Mouse (Mus musculus): ENCODE data around the gene Ass1. TPM values are rescaled to one million over a fixed set of nuclear protein-coding genes. Genes with fewer than 3 reads are reported as not detected.

Ass1 gene
- polyA plus RNA-seq, 1 experiment: 5.3 TPM

DNA sequence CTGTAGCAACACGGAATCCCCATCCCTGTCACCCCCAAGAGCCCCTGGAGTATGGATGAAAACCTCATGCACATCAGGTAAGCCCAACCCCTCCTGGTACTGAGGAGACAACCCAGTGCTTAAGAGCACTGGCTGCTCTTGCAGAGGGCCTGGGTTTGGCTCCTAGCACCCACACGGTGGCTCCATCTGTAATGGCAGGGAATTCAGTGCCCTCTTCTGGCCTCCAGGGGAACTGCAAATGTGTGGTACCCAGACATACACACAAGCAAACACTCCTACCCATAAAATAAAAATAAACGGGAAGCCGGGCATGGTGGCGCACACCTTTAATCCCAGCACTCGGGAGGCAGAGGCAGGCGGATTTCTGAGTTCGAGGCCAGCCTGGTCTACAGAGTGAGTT, 22.3 kb downstream of the Ass1 start:
- no peak overlapping the region for H3K27ac ChIP-seq (replicated peaks; ENCODE audit: low read depth, low read length)

GRCm38 (mm10) chr2:31493243-31493642, 23.2 kb downstream of the Ass1 start:
- H3K4me3 ChIP-seq (ENCODE audit: insufficient read depth, low read depth, low read length): no peak overlapping the region
- H3K4me1 ChIP-seq (ENCODE audit: control insufficient read depth, insufficient read depth, insufficient read length, low read length): no peaks in the 10 kb centered on the region
- no peak overlapping the region for H3K27ac ChIP-seq (replicated peaks; ENCODE audit: low read depth, low read length)

More for the DNA sequence above, 22.3 kb downstream of the Ass1 start:
- no peaks in the 10 kb centered on the region for H3K4me1 ChIP-seq (ENCODE audit: control insufficient read depth, insufficient read depth, insufficient read length, low read length)
- H3K4me3 ChIP-seq (ENCODE audit: insufficient read depth, low read depth, low read length): no peak overlapping the region

GRCm38 (mm10) chr2:31494315-31494714, 24.3 kb downstream of the Ass1 start:
- no peak overlapping the region for H3K27ac ChIP-seq (replicated peaks; ENCODE audit: low read depth, low read length)
- no peak overlapping the region for H3K4me3 ChIP-seq (ENCODE audit: insufficient read depth, low read depth, low read length)
- no peaks in the 10 kb centered on the region for H3K4me1 ChIP-seq (ENCODE audit: control insufficient read depth, insufficient read depth, insufficient read length, low read length)

DNA sequence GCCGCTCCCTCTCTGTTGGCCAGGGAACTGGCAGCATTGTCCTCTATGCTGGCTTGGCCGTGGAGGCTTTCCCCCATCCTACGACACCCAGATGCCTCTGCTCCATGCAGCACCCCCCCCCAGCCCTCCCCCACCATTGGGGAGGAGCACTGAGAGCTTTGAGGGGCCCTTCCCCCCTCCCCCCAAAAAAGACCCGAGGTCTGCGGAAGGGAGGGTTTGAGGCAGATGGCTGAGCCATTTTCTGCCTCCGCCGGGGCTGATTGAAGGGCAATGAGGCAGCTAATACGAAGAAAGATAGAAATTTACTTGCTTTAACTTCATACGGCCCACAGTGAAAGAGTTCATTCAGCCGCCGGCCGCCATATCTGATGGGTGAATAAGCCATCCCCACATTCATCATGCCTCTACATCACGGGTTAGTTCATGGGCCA, 25.1 kb downstream of the Ass1 start:
- Histone ChIP-seq H3K27ac (replicated peaks; ENCODE audit: low read depth, low read length) (no peak overlapping the region), H3K4me3 (ENCODE audit: insufficient read depth, low read depth, low read length) (no peak overlapping the region), H3K4me1 (ENCODE audit: control insufficient read depth, insufficient read depth, insufficient read length, low read length) (no peaks in the 10 kb centered on the region)

GRCm38 (mm10) chr2:31496141-31496540, 26.1 kb downstream of the Ass1 start:
- H3K4me1 ChIP-seq (ENCODE audit: control insufficient read depth, insufficient read depth, insufficient read length, low read length): no peaks in the 10 kb centered on the region
- no peak overlapping the region for H3K27ac ChIP-seq (replicated peaks; ENCODE audit: low read depth, low read length)
- no peak overlapping the region for H3K4me3 ChIP-seq (ENCODE audit: insufficient read depth, low read depth, low read length)

DNA sequence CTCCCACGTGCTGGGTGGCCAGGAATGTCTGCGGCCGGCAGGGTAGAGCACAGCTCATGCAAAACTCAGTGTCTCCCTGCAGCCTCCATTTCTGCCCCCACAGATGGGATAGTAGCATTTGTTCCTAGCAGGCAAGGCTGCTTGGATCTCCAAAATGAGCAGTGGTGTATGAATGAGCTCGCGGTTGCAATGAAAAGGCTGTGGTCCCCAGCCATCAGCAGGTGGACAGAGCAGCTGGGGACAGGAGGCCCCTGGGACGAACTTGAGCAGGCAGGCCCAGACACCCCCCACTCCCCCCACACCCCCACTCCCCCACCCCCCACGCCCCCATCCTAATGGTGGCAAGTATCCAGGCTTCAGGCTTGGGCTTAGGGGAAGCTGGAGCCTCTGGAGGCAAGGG, 27.1 kb downstream of the Ass1 start:
- Histone ChIP-seq H3K4me3 (ENCODE audit: insufficient read depth, low read depth, low read length) (no peak overlapping the region), H3K27ac (replicated peaks; ENCODE audit: low read depth, low read length) (no peak overlapping the region), H3K4me1 (ENCODE audit: control insufficient read depth, insufficient read depth, insufficient read length, low read length) (no peaks in the 10 kb centered on the region)

DNA sequence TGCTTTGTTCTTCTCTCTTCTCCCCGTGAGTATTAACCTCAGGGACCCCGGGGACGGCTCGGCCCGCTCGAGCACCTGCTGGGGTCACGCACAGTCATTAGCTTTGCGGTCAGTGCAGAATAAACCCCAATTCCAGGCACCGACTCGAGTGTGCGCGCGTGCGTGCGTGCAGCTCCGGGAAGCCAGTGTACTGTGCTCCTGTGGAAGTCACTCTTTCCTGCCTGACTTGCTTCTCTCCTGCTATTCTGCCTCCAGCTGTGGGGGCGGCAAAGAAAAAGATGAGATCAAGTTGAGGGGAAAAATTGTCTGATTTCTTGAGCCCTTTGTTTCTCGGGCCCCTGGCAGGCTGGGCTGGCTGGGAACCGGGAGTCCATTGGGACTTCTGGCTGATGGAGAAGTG, 27.6 kb downstream of the Ass1 start:
- Histone ChIP-seq H3K4me1 (ENCODE audit: control insufficient read depth, insufficient read depth, insufficient read length, low read length) (no peaks in the 10 kb centered on the region), H3K4me3 (ENCODE audit: insufficient read depth, low read depth, low read length) (no peak overlapping the region), H3K27ac (replicated peaks; ENCODE audit: low read depth, low read length) (no peak overlapping the region)

- Histone ChIP-seq H3K4me3 (ENCODE audit: insufficient read depth, low read depth, low read length) (no peak overlapping the region), H3K4me1 (ENCODE audit: control insufficient read depth, insufficient read depth, insufficient read length, low read length) (no peaks in the 10 kb centered on the region), H3K27ac (replicated peaks; ENCODE audit: low read depth, low read length) (no peak overlapping the region)
Observed at GRCm38 (mm10) chr2:31499327-31500291, 29.6 kb downstream of the Ass1 start.

- Histone ChIP-seq H3K4me1 (ENCODE audit: control insufficient read depth, insufficient read depth, insufficient read length, low read length) (no peaks in the 10 kb centered on the region), H3K27ac (replicated peaks; ENCODE audit: low read depth, low read length) (no peak overlapping the region), H3K4me3 (ENCODE audit: insufficient read depth, low read depth, low read length) (no peak overlapping the region)
Observed at GRCm38 (mm10) chr2:31500292-31501204, 30.5 kb downstream of the Ass1 start.

DNA sequence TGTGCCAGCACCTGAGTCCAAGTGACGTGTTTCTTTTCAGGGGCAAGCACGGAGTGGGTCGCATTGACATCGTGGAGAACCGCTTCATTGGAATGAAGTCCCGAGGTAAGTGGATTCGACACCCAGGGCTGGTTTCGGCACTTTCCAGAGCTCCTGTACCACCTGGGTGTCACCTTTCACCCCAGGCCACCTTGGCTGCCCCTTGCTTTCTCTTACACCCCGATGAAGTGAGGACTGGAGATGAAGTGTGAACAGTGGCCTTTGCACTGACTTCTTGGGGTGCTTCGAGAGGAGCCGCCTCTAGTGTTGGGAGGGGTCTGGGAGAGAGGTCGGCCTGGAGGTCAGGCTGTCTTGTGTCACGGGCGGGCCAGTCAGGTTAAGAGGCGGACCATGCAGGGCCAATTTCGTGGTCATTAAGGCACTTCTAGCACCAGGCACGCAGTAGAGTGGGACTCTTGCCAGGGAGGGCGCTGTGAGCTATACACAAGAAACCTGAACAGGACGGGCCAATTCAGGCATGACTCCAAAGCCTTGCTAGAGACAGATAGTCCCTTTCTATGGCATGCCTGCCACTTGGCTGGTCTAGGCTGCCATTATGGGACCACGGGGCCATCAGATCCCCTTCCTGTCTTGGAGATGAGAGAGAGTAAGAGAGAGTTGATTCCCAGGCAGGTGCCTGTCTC, 31.6 kb downstream of the Ass1 start:
- H3K27ac ChIP-seq (replicated peaks; ENCODE audit: low read depth, low read length): no peak overlapping the region
- no peak overlapping the region for H3K4me3 ChIP-seq (ENCODE audit: insufficient read depth, low read depth, low read length)
- no peaks in the 10 kb centered on the region for H3K4me1 ChIP-seq (ENCODE audit: control insufficient read depth, insufficient read depth, insufficient read length, low read length)

DNA sequence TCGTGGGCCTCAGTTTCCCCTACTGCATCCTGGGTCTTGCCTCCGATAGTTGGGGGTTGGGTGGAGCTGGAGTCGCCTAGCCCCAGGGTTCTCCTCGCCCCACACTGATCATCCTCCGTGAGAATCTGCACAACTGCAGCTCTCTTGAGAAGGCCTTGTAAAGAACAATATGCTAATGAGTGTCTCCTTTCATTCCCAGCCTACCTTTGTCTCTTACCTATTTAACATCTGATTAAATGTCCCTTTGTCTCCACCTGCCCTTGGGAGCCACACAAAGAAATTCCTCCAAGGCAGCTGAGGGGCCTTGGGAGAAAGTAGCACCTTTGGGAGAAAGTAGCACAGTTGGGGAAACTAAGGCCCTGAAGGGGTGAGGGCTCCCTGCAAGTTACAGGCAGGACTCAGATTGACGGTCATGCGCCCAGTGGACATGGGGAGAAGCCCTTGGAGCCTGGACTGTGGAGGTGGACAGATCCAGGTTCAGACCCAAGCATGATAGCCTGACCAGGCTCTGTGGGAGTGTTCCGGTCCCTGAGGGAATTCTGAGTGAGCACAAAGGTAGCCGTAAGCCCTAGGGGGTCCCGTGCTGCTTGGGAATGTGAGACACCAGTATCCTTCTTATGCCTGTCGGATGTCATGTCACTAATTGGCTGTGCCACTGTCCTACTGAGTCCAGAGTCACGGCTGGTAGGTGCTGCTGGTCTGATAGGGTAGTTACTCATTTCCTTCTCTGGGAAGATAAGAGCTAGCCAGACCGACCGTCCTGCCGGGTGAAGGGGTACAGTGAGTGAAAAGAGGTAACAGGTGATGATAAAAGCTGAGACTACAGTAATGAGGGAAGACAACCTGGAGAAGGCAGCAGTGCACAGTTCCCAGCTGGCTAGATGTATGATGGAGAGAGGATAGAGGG, 32.9 kb downstream of the Ass1 start:
- Histone ChIP-seq H3K4me1 (ENCODE audit: control insufficient read depth, insufficient read depth, insufficient read length, low read length) (no peaks in the 10 kb centered on the region), H3K27ac (replicated peaks; ENCODE audit: low read depth, low read length) (no peak overlapping the region), H3K4me3 (ENCODE audit: insufficient read depth, low read depth, low read length) (no peak overlapping the region)

DNA sequence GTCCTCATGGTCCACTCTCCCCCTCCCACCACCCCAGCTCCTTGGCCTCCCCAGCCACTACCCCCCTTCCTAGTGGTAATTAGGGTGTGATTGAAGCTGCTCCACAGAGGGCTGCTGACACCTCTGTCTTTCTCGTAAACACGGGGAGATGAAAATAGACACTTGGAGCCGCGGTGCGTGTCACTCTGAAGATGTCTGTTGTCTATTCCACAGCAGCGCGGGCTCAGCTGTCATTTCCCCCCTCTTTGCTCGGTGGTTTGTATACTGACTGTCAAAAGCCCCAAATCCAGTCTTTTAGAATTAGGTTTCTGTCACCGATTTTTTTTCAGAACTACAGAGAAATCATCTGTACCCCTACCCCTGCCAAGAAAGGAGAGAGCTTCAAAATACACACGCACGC, 35.5 kb downstream of the Ass1 start:
- Histone ChIP-seq H3K4me3 (ENCODE audit: insufficient read depth, low read depth, low read length) (no peak overlapping the region), H3K27ac (replicated peaks; ENCODE audit: low read depth, low read length) (no peak overlapping the region), H3K4me1 (ENCODE audit: control insufficient read depth, insufficient read depth, insufficient read length, low read length) (no peaks in the 10 kb centered on the region)

GRCm38 (mm10) chr2:31508851-31509250, 38.8 kb downstream of the Ass1 start:
- H3K4me1 ChIP-seq (ENCODE audit: control insufficient read depth, insufficient read depth, insufficient read length, low read length): no peaks in the 10 kb centered on the region
- H3K27ac ChIP-seq (replicated peaks; ENCODE audit: low read depth, low read length): no peak overlapping the region
- no peak overlapping the region for H3K4me3 ChIP-seq (ENCODE audit: insufficient read depth, low read depth, low read length)

DNA sequence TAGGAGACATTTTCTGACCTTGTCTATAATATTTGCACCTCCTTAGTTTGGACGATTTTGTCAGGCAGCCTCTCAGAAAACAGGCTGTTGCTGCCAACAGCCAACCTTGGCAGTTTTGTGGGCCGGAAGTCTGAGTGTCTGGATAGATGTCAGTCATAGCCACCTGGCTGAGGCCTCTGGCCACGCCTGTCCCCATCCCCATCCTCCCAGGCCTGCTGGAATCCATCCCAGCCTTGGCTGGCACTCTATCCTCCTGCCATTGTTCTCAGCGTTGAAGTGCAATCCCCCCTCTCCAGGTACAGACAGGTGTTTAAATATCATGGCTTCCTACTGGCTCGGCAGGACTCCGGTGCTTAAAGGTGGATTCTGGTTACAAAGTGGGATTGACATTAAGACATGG, 41.3 kb downstream of the Ass1 start:
- H3K4me1 ChIP-seq (ENCODE audit: control insufficient read depth, insufficient read depth, insufficient read length, low read length): no peaks in the 10 kb centered on the region
- no peak overlapping the region for H3K4me3 ChIP-seq (ENCODE audit: insufficient read depth, low read depth, low read length)
- no peak overlapping the region for H3K27ac ChIP-seq (replicated peaks; ENCODE audit: low read depth, low read length)
